Mouse (Mus musculus) embryonic facial prominence, embryonic 11.5 days (tissue): Measurements from ENCODE around the gene Lsm4. TPM values are rescaled to one million over a fixed set of nuclear protein-coding genes. Genes with fewer than 3 reads are reported as not detected.

Experiments used
- ATAC-seq: fragments of 200-750 bp; cut with Nextera tagmentation; replicated peaks from 2 replicates; pipeline ENCODE4 v1.8.0; 2017; ENCODE audit warnings: low read depth; ENCODE audit not compliant: insufficient number of reproducible peaks, low FRiP score, low TSS enrichment
- DNase-seq: peaks from one replicate; pipeline ENCODE4 v3.0.0-alpha.2; 2015; ENCODE audit warnings: low spot score
- H3K27ac ChIP-seq: fragments of 300-500 bp; sonication (generic); replicated peaks from 2 replicates; pipeline ENCODE4 v1.5.1; 2014; ENCODE audit warnings: mild to moderate bottlenecking, low read depth, low read length, control low read depth
- H3K27me3 ChIP-seq: fragments of 300-500 bp; sonication (generic); 2 replicates; pipeline ENCODE4 v1.6.1; 2014; ENCODE audit warnings: mild to moderate bottlenecking, low read length, moderate library complexity, mixed read lengths; ENCODE audit not compliant: control insufficient read depth, insufficient read depth
- H3K36me3 ChIP-seq: fragments of 300-500 bp; sonication (generic); replicated peaks from 2 replicates; pipeline ENCODE4 v1.6.1; 2014; ENCODE audit warnings: low read depth, mild to moderate bottlenecking, low read length, moderate library complexity, mixed read lengths; ENCODE audit not compliant: control insufficient read depth, insufficient read depth
- H3K4me1 ChIP-seq: fragments of 300-500 bp; sonication (generic); 2 replicates; pipeline ENCODE4 v1.6.1; 2014; ENCODE audit warnings: low read length, mixed read lengths; ENCODE audit not compliant: control insufficient read depth, insufficient read depth
- H3K4me2 ChIP-seq: fragments of 300-500 bp; sonication (generic); 2 replicates; pipeline ENCODE4 v1.6.1; 2014; ENCODE audit warnings: low read depth, mild to moderate bottlenecking, control low read depth, low read length, moderate library complexity
- H3K4me3 ChIP-seq: fragments of 300-500 bp; sonication (generic); 2 replicates; pipeline ENCODE4 v1.5.1; 2014; ENCODE audit warnings: low read depth, low read length, control low read depth
- H3K9ac ChIP-seq: fragments of 300-500 bp; sonication (generic); replicated peaks from 2 replicates; pipeline ENCODE4 v1.6.1; 2014; ENCODE audit warnings: mild to moderate bottlenecking, control low read depth, low read length
- H3K9me3 ChIP-seq: fragments of 300-500 bp; sonication (generic); replicated peaks from 2 replicates; pipeline ENCODE4 v1.6.1; 2016; ENCODE audit warnings: mild to moderate bottlenecking, low read length, inconsistent platforms, mixed read lengths; ENCODE audit not compliant: control insufficient read depth
- WGBS: fragments of 180-500 bp; shearing (Covaris S2); extraction: QIAGEN DNeasy Blood & Tissue Kit; methylation state at CpG from one replicate; pipeline ENCODE4 v1.1.7; 2014; 5-methylcytosine and 5-hydroxymethylcytosine counted together
- polyA plus RNA-seq: library from polyadenylated mRNA; unstranded; fragments of >200 nt; fragmentation: Nextera tagmentation; extraction: Ambion mirVana; gene quantifications from 2 replicates; pipeline ENCODE4 v1.2.1, GENCODE M21; 2014

Gene Lsm4
- polyA plus RNA-seq, 1 experiment from 2014 or later: 334 TPM

DNA sequence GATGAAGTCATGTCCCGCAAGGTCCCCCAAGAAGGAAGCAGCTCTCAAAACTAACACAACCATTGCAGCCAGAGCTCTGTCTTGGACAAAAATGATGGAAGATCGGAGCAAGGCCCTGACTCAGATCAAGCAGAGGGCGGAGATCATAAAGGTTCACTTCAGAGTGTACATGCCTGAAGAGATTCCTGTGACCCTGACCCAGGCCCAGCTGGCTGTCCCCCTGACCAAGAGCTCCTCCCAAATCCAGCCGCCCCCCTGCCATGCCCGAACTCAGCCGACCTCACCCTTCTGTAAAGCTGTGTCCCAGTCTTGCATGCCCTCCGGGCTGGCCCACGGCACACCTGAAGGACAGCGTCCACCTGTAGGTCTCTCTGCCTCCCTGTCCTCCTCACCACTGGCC lies 36.7 kb downstream of the Lsm4 start:
- WGBS: 89% methylated on average over 9 of the region's 9 CpGs
- Histone ChIP-seq H3K27ac (no peak overlapping the region), H3K4me2 (no peak overlapping the region), H3K36me3 (no peaks in the 10 kb centered on the region), H3K27me3 (no peaks in the 10 kb centered on the region), H3K4me3 (no peak overlapping the region), H3K4me1 (no peaks in the 10 kb centered on the region), H3K9ac (no peak overlapping the region), H3K9me3 (no peaks in the 10 kb centered on the region)
- no peak for DNase-seq
- ATAC-seq: no peak

- Histone ChIP-seq H3K4me2 (no peak overlapping the region), H3K4me1 (no peaks in the 10 kb centered on the region), H3K9ac (no peak overlapping the region), H3K27ac (no peak overlapping the region), H3K27me3 (no peaks in the 10 kb centered on the region), H3K9me3 (no peaks in the 10 kb centered on the region), H3K4me3 (no peak overlapping the region), H3K36me3 (no peaks in the 10 kb centered on the region)
- 90% methylated on average over 1 of the region's 1 CpGs for WGBS
- no peak for DNase-seq
- no peak for ATAC-seq
These were observed 37.2 kb downstream of the Lsm4 start for GRCm38 (mm10) chr8:70710296-70710695.

- 86% methylated on average over 11 of the region's 11 CpGs for WGBS
- H3K9ac ChIP-seq: no peak overlapping the region
- no peak for ATAC-seq
These were observed 38.0 kb downstream of the Lsm4 start for GRCm38 (mm10) chr8:70711041-70711440.

GRCm38 (mm10) chr8:70713991-70714390 lies 40.9 kb downstream of the Lsm4 start:
- Histone ChIP-seq H3K9ac (no peak overlapping the region), H3K4me2 (no peak overlapping the region), H3K36me3 (no peaks in the 10 kb centered on the region), H3K27ac (no peak overlapping the region), H3K27me3 (no peaks in the 10 kb centered on the region), H3K4me1 (no peaks in the 10 kb centered on the region), H3K4me3 (no peak overlapping the region), H3K9me3 (no peaks in the 10 kb centered on the region)
- ATAC-seq (no peak), DNase-seq (no peak)
- WGBS: 77% methylated on average over 7 of the region's 7 CpGs

More at GRCm38 (mm10) chr8:70711041-70711440, 38.0 kb downstream of the Lsm4 start:
- DNase-seq: no peak
- no peak overlapping the region for H3K4me2 ChIP-seq
- no peaks in the 10 kb centered on the region for H3K27me3 ChIP-seq
- no peaks in the 10 kb centered on the region for H3K9me3 ChIP-seq
- H3K36me3 ChIP-seq: no peaks in the 10 kb centered on the region
- H3K27ac ChIP-seq: no peak overlapping the region
- H3K4me1 ChIP-seq: no peaks in the 10 kb centered on the region
- H3K4me3 ChIP-seq: no peak overlapping the region

GRCm38 (mm10) chr8:70715086-70715485 lies 42.0 kb downstream of the Lsm4 start:
- Histone ChIP-seq H3K27me3 (no peaks in the 10 kb centered on the region), H3K9me3 (no peaks in the 10 kb centered on the region), H3K36me3 (no peaks in the 10 kb centered on the region), H3K4me1 (no peaks in the 10 kb centered on the region), H3K27ac (no peak overlapping the region), H3K9ac (no peak overlapping the region), H3K4me2 (no peak overlapping the region), H3K4me3 (no peak overlapping the region)
- DNase-seq (no peak), ATAC-seq (no peak)
- 66% methylated on average over 2 of the region's 2 CpGs for WGBS

DNA sequence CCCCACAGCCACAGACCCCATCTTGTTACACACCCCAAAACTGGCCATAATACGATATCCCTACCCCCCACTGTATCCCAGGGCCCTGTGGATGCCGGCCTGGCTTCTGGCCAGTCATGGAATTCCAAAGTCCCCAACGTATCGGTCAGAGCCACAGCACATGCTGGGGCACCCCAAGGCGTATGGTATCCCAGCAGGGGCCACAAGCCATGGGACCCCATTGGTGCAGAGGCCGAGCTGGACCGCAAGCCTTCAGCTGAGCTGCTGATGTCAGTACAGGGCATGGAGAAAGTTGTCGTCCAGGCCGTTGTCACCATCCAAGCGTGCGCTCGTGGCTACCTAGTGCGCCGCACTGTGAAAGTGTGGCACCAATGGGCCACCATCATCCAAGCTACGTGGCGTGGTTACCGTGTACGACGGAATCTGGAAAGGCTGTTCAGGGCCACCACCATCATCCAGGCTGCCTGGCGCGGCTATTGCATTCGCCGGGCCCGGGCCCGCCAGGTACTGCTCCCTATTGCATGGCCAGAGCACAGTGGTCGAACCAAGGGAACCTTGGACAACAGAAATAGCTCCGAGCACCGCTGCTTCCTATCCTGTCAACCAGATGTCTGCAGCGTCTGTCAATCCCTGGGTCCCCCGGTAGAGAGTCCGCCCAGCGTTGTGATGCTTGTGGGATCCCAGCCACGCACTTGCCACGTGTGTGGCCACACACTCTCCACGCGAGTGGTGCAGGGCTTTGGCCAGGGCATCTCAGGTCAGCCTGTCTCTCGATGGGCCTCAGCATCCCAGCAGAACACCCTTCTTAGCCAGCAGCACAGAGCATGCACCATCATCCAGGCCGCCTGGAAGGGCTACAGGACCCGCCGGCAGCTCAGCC lies 43.7 kb downstream of the Lsm4 start:
- no peak for ATAC-seq
- Histone ChIP-seq H3K4me1 (no peaks in the 10 kb centered on the region), H3K36me3 (no peaks in the 10 kb centered on the region), H3K4me3 (no peak overlapping the region), H3K4me2 (no peak overlapping the region; the same call in 1 of the 2 replicates), H3K9me3 (no peaks in the 10 kb centered on the region), H3K27ac (no peak overlapping the region), H3K27me3 (no peaks in the 10 kb centered on the region), H3K9ac (no peak overlapping the region)
- DNase-seq: no peak
- 83% methylated on average over 40 of the region's 40 CpGs for WGBS

- Histone ChIP-seq H3K4me3 (no peak within 1 kb of the TSS), H3K4me2 (no peak within 1 kb of the TSS)
- WGBS: 8% methylated on average over 19 of the region's 19 CpGs
These were observed 45.2 kb downstream of the Lsm4 start, which contains the start of gene Gm3336 for GRCm38 (mm10) chr8:70718297-70718696. TSS of gene Gm3336 (plus strand) at chr8:70718543.

GRCm38 (mm10) chr8:70719796-70720270 lies 46.8 kb downstream of the Lsm4 start:
- H3K36me3 ChIP-seq: no peaks in the 10 kb centered on the region
- H3K9ac ChIP-seq: no peak overlapping the region
- WGBS: 67% methylated on average over 9 of the region's 9 CpGs
- H3K4me2 ChIP-seq: no peak overlapping the region
- H3K9me3 ChIP-seq: no peaks in the 10 kb centered on the region
- no peak for DNase-seq
- no peaks in the 10 kb centered on the region for H3K27me3 ChIP-seq
- no peak overlapping the region for H3K27ac ChIP-seq
- ATAC-seq: no peak
- H3K4me1 ChIP-seq: no peaks in the 10 kb centered on the region
- no peak overlapping the region for H3K4me3 ChIP-seq

More at GRCm38 (mm10) chr8:70718297-70718696, 45.2 kb downstream of the Lsm4 start, which contains the start of gene Gm3336:
- no peaks in the 10 kb centered on the region for H3K27me3 ChIP-seq
- peak; percentile 62 for DNase-seq
- H3K27ac ChIP-seq: no peak within 1 kb of the TSS
- 0 out of 2 replicates have a peak, but pooled peaks have one; percentile 29 for ATAC-seq
- H3K9me3 ChIP-seq: no peaks in the 10 kb centered on the region
- no peaks in the 10 kb centered on the region for H3K36me3 ChIP-seq
- H3K9ac ChIP-seq: no peak within 1 kb of the TSS
- no peaks in the 10 kb centered on the region for H3K4me1 ChIP-seq
